Mouse (Mus musculus) erythroblast, embryonic 14.5 days (primary cell): ENCODE data around the gene Fbxl5. TPM values are rescaled to one million over a fixed set of nuclear protein-coding genes. Genes with fewer than 3 reads are reported as not detected.

ENCODE experiments used
- H3K27me3 ChIP-seq: 2 replicates; pipeline ENCODE4 v1.6.1; 2012; ENCODE audit warnings: inconsistent platforms; ENCODE audit not compliant: control insufficient read depth
- H3K36me3 ChIP-seq: 2 replicates; pipeline ENCODE4 v1.6.1; 2012; ENCODE audit warnings: mild to moderate bottlenecking, inconsistent platforms; ENCODE audit not compliant: control insufficient read depth
- H3K4me1 ChIP-seq: 2 replicates; pipeline ENCODE4 v1.6.1; 2012; ENCODE audit warnings: inconsistent platforms; ENCODE audit not compliant: control insufficient read depth
- H3K4me3 ChIP-seq: replicated peaks from 2 replicates; pipeline ENCODE3; 2012; ENCODE audit warnings: moderate library complexity, mild to moderate bottlenecking, inconsistent platforms
- H3K9me3 ChIP-seq: 2 replicates; pipeline ENCODE4 v1.6.1; 2012; ENCODE audit warnings: low read length, inconsistent platforms, mixed read lengths; ENCODE audit not compliant: control insufficient read depth
- GATA1 ChIP-seq: IDR thresholded peaks from 2 replicates; pipeline ENCODE4 v1.6.1; 2012; ENCODE audit warnings: low read length, inconsistent platforms, mixed read lengths
- TAL1 ChIP-seq: IDR thresholded peaks from 3 replicates; pipeline ENCODE4 v1.6.1; 2012; ENCODE audit warnings: low read length, inconsistent platforms, mixed read lengths
- polyA plus RNA-seq: library from polyadenylated mRNA; stranded (reverse); fragments of >175 nt; gene quantifications from 2 replicates; pipeline ENCODE4 v1.2.3, GENCODE M21; 2012

The Fbxl5 gene
- polyA plus RNA-seq, 1 experiment, result 0.27 TPM

DNA sequence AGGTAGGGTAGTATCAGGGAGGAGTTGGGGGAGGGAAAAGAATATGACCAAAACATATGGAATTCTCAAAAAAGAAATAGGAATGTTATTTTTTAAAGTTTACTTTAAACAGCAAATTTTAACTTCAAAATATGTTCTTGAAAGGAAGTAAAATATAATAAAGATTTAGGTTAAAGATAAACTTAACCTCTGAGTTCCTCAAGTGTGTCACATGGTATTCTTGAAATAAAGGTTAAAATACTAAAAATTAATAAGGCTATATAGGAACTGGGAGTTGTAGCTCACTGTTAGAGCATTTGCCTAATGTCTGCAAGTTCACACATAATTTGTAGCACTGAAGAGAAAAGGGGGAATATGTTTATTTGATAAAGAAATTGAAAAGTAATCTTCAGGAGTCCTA lies 20.2 kb downstream of the Fbxl5 start:
- H3K36me3 ChIP-seq, result no peaks in the 10 kb centered on the region
- no peaks in the 10 kb centered on the region for H3K4me1 ChIP-seq
- H3K27me3 ChIP-seq, result no peaks in the 10 kb centered on the region
- H3K9me3 ChIP-seq, result peaks cover 2% of the 10 kb centered on the region; the same call in 1 of the 2 replicates
- no peak overlapping the region for H3K4me3 ChIP-seq
- TF ChIP-seq TAL1 (no peak), GATA1 (no peak)

DNA sequence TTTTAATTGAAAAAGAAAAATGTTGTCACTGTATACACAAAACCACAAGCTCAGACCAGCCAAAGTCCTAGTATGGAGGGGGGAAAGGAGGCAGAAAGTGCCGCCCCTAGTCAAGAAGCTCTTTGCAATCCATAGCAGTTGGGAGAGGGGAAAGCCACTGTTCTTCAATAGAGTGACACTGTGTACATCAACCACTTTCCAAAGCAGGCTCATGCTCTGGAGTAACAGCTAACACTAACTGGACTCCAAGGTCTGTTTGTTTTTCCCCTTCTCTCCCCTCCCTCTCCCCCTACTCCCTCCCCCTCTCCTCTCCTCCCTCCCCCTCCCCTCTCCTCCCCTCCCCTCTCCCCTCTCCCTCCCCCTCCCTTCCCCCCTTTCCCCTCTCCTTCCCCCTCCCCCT lies 20.7 kb downstream of the Fbxl5 start:
- peaks cover 2% of the 10 kb centered on the region; the same call in 1 of the 2 replicates for H3K9me3 ChIP-seq
- H3K4me3 ChIP-seq, result no peak overlapping the region
- no peaks in the 10 kb centered on the region for H3K27me3 ChIP-seq
- no peaks in the 10 kb centered on the region for H3K36me3 ChIP-seq
- H3K4me1 ChIP-seq, result no peaks in the 10 kb centered on the region
- no peak for TF ChIP-seq GATA1

DNA sequence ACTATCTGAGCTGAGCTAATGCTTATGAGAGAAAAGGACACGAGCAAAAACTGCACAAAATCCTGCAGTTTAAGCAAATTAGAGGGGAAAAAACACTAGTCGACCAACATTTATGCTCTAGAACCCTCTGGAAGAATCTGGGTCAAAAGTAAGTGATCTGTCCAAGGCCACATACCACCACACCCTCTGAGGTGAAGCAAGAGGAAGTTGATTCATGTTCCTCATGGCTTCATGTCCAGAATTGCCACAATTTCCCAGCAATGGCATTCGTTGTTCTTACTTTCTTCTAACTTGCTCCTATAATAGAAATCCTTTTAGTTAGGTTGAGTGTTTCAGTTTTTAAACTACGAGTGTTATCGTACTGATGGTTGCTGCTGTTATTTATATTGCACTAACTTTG lies 21.9 kb downstream of the Fbxl5 start:
- Histone ChIP-seq H3K4me3 (no peak overlapping the region), H3K4me1 (no peaks in the 10 kb centered on the region), H3K27me3 (no peaks in the 10 kb centered on the region), H3K9me3 (no peaks in the 10 kb centered on the region), H3K36me3 (no peaks in the 10 kb centered on the region)
- TF ChIP-seq TAL1, result no peak
- no peak for TF ChIP-seq GATA1

- TF ChIP-seq TAL1 (no peak), GATA1 (no peak)
- H3K36me3 ChIP-seq, result no peaks in the 10 kb centered on the region
- H3K4me1 ChIP-seq, result peaks cover 2% of the 10 kb centered on the region; the same call in 1 of the 2 replicates
- no peak overlapping the region for H3K4me3 ChIP-seq
- H3K9me3 ChIP-seq, result no peaks in the 10 kb centered on the region
- H3K27me3 ChIP-seq, result no peaks in the 10 kb centered on the region
Observed at GRCm38 (mm10) chr5:43792354-43792753, 29.1 kb downstream of the Fbxl5 start.

GRCm38 (mm10) chr5:43787976-43788752 lies 33.3 kb downstream of the Fbxl5 start:
- Histone ChIP-seq H3K27me3 (no peaks in the 10 kb centered on the region; the same call in 1 of the 2 replicates), H3K4me1 (peaks cover 2% of the 10 kb centered on the region; the same call in 1 of the 2 replicates), H3K4me3 (no peak overlapping the region), H3K36me3 (no peaks in the 10 kb centered on the region), H3K9me3 (no peaks in the 10 kb centered on the region)
- TF ChIP-seq TAL1, result no peak
- no peak for TF ChIP-seq GATA1

DNA sequence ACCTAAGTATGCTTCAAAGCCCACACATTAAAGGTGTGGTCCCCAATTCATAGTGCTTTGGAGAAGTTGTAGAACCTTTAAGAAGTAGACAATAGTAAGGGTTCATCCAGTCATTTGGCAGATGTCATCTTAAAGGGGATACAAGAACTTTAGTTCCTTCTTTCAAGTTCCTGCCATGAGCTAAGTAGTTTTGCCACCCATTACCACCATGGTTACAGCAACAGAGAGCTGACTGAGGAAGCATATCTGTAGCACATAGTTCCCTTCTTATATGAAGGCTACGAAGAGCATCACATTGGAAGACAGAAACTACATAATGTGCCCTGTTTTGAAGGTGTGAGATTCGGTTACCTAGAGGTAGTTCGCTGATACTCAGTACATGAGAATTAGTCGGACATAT lies 34.8 kb downstream of the Fbxl5 start:
- H3K27me3 ChIP-seq, result no peaks in the 10 kb centered on the region; the same call in 1 of the 2 replicates
- peaks cover 8% of the 10 kb centered on the region for H3K4me1 ChIP-seq
- H3K9me3 ChIP-seq, result no peaks in the 10 kb centered on the region
- TF ChIP-seq TAL1, result no peak
- TF ChIP-seq GATA1, result no peak
- no peaks in the 10 kb centered on the region for H3K36me3 ChIP-seq
- H3K4me3 ChIP-seq, result no peak overlapping the region

DNA sequence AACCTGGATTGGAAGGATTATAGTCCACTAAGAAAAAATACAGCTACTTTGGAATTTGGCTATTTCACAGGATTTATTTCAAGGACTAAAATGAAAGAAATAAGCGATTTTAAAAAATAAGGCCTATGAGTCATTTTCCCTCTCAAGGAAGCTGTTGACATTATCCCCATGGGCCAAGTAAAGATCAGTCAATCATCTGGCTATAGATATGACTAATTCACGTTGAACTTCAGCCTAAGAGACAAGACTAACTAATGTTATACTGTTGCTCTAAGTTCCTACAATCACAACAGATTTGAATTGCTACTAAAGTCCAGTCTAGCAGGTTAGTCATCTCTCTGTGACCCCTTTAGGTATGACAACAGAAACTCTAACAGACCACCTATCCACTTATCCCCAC lies 37.4 kb downstream of the Fbxl5 start:
- Histone ChIP-seq H3K9me3 (no peaks in the 10 kb centered on the region), H3K4me3 (no peak overlapping the region), H3K36me3 (no peaks in the 10 kb centered on the region), H3K27me3 (no peaks in the 10 kb centered on the region; the same call in 1 of the 2 replicates), H3K4me1 (peaks cover 24% of the 10 kb centered on the region)
- TF ChIP-seq GATA1 (no peak), TAL1 (no peak)

- H3K27me3 ChIP-seq, result no peaks in the 10 kb centered on the region; the same call in 1 of the 2 replicates
- H3K4me1 ChIP-seq, result peaks cover 32% of the 10 kb centered on the region
- H3K36me3 ChIP-seq, result no peaks in the 10 kb centered on the region; the same call in 1 of the 2 replicates
- H3K4me3 ChIP-seq, result peak overlapping the region; percentile 86
- TF ChIP-seq TAL1, result no peak
- no peak for TF ChIP-seq GATA1
- no peaks in the 10 kb centered on the region for H3K9me3 ChIP-seq
Observed at GRCm38 (mm10) chr5:43781977-43782930, 39.2 kb downstream of the Fbxl5 start.

DNA sequence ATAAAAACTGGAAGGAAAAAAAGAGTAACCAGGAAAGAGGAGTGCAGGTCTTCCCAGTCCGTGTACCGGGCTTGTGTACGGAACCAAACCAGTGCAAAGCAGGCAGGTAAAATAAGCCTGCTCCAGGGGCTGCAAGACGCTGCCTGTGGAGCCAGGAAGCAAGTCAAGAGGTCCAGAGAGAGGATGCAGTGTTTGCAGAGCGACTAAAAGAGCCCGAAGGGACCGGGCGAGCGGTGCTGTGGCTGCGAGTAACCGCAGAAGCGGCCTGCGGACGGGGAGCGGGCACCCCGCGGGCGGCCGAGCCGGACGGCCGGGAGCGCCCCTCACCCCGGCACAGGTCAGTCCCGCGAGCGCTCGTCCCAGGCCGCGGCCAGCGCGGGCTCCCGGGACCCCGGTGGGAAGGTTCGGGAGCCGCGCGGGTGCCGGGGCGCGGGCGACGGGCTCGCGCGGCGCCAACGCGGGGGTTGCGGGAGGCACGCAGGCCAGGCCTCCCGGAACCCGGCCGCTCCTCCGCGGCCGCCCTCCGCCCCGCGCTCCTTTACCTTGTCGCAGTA lies 39.9 kb downstream of the Fbxl5 start:
- Histone ChIP-seq H3K27me3 (no peaks in the 10 kb centered on the region), H3K4me3 (peak overlapping the region; percentile 86), H3K36me3 (no peaks in the 10 kb centered on the region; the same call in 1 of the 2 replicates), H3K4me1 (peaks cover 32% of the 10 kb centered on the region), H3K9me3 (no peaks in the 10 kb centered on the region)
- TF ChIP-seq GATA1 (no peak), TAL1 (no peak)
